Mouse (Mus musculus): ENCODE data around the gene Pdx1.
A peak's percentile ranks its signal among the peaks of the same experiment; 100 is the strongest.

The Pdx1 gene

DNA sequence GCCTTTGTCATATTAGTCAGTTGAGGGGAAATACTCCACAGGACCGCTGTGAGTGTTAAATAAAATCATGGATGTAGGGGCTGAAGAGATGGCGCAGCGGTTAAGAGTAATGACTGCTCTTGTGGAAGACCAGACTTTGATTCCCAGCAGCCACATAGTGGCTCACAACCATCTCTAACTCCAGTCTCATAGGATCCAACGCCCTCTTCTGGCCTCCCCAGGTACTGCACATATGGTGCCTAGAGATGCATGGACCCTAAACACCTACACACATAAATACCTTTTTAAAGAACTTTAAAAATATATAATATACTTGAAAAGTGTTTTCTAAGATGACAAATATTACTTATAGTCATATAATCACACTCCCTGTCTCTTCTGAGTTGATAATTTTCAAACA is 14.6 kb downstream of the Pdx1 start:
- DNase-seq = no peak

- DNase-seq = no peak
Measured at GRCm38 (mm10) chr5:147291764-147292505, 22.2 kb downstream of the Pdx1 start.

DNA sequence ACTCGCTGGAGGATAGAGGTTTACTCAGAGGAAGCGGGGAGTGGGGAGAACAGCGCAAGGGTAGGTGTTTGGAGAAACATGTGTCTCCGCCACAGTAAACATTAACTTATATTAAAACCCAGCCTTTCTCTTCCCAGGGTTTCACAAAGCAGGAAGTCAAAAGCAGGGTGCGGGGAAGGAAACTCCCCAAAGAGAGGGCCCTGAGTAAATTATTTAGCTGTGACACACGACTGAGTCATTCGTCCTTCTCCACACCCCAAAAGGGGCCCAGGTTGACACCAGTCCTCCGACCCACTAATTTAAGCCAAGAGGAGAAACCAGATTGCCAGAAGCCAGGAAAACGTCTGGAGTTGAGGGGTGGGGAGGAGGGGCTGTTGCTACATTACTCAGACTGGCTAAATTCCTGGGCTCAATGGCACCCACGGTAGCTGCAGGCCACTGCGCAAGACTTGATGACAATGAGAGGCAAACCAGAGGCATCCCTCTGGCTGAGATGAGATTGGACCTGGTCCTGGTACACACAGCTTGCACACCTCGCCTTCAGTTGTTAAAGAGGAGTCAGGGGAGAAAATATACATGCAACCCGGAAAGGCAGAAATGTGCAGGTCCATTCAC is 22.9 kb downstream of the Pdx1 start:
- no peak for DNase-seq

DNA sequence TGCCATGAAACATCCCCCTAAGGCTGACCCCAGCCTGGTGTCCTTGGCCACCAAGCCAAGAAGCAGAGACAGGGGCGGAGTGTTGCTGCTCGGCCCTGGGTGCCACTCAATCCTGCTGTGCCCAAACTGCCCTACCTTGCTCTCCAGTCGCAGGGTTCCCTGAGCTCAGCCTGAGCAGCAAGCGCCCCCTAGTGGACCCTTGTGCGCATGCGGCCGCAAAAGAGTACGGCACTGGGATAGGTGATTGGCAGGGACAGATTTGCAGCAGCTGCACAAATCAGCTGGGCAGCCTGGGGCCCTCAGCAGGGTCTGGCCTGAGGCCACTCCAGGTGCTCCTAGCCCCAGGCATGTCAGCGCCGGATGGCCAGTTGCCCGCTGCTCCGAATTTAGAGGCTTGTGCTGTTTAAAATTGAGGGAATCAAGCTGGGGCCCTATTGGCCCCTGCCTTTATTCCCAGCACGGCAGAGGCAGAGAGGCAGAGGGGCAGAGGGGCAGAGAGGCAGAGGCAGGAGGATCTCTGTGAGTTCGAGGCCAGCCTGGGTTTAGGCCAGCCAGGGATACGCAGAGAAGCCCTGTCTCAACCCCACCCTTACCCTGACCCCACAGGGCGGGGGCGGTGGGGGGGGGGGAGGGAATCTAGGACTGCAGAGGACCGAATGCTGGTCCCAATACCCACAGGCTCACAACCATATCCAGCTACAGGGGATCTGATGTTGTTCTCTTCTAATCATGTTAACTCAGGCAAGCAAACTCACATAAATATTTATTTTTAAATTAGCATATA is 23.6 kb downstream of the Pdx1 start:
- DNase-seq = peak; percentile 65

DNA sequence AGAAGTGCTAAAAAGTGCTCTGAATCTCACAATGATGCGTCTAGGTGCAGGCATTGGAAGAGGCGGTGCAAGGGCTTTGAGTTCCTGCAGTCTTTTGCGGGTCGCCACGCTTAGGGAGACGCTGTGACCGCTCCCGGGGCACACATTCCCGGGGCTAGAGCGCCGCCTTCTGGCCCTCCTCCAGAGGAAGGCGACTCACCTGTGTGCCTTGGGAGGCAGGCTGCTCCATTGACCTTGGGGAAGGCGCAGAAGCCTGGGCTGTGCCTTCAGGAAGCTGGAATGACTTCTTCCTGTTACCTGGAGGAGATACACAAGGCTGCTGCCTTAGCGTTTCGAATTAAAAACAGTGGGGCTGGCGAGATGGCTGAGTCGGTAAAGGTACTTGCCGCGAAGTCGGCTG is 24.4 kb downstream of the Pdx1 start:
- DNase-seq = peak; percentile 22

- no peak for DNase-seq
Measured at GRCm38 (mm10) chr5:147297249-147297648, 27.5 kb downstream of the Pdx1 start.

DNA sequence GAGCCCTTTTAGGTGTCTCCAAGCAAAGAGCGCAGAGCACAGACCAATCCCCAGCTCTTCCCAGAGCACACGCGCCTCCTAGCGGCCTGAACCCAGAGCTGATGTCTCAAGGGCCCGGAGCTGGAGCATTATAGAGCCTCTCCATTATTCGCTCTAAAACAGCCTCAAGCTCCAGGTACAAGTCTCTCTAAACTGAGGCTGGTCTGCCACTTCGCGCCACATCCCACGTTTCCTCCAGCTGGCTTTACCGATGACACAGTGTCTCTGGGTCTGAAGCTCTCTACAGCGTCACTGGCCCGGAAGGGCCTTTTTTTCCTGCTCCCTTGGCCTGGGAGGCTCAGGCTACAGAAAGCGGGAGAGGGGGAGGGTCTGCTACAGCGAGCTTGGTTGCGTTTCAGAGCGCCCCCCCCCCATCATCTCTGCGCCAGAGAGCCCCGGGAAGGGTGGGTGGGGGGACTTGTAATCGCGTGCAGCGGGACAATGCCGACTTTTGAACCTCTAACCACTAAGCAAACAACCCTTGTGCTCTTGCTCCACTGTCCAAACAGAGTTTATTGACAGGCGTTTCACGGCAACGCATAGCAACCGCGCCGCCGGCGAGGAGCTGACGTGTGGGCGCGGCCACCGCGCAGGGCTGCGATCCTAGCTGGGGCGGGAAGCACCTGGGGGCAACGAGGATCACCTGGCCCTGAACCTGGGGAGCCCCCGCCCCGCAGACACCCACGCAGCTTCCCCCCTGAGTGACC is 29.7 kb downstream of the Pdx1 start:
- peak; percentile 56 for DNase-seq

- no peak for DNase-seq
Measured at GRCm38 (mm10) chr5:147300001-147300363, 30.2 kb downstream of the Pdx1 start.

DNA sequence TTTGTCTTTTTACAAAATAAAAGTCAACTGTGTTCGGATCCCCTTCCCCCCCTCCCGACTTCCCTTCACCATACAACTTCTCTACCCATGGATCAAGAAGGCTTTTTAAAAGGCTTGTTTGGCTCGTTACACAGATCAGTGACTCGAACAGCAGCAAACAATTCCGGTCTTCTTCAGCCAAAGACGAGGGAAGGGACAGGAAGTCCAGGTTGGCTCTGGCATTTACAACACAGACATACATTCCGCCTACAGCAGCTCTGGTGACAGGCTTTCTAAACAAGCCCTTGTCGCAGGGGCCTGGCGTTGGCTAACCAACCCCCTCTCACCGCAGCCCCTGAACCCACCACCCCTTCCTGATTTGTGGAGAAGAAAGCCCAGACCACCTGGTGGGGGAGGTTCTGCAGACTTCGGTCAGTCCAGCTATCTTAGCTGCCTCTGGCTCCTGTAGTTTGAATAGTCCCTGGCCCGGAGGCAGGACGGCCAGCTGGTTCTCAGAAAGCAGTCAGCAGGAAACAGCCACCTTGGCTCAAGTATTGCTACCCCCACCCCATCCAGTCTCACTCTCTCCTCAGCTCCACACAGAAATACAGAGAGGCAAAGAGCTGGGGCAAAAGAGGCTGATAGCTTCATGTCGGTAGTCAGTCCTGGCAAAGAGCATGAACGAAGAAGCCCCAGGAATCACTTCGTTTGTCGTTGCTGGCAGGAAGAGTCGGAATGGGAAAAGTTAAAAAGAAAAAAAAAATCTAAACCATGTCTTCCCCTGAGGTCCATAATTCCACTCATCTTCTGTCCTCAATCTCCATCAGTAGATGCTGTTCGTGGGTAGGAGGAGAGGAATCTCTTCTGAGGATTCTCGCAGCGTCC is 31.4 kb downstream of the Pdx1 start:
- no peak for DNase-seq

DNA sequence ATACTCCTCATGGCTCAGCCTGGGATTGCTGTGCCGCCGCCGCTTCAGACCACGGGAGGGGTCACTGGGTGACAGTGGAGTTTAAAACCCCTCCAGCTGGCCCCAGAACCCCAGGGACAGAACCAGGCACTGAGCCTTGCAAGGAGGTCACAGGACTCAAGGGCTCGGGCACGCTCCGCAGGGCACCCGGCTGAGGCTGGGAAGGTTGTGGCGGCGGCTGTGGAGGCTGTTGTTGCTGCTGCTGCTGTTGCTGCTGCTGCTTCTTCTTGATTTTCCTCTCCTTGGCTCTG is 32.0 kb downstream of the Pdx1 start:
- no peak for DNase-seq

DNA sequence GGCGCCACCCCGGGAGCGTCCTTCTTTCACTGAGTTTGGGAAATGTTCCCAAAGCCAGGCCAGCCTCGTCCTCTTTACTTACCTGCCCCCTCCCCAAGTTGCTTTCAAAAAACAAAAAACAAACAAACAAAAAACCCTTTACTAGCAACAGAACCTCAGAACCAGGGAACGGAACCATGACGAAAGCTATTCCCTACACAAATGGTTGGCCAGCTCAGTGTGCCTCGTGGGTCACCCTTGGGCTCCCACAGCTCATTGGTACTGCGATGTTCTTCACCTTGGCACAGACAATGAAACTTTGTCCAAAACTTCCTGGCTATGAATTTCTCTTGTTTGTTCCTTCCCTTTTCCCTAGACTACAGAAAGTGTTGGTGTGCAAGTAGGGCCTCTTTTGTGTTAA is 32.4 kb downstream of the Pdx1 start:
- DNase-seq = no peak

GRCm38 (mm10) chr5:147302746-147303400 is 33.1 kb downstream of the Pdx1 start:
- no peak for DNase-seq

DNA sequence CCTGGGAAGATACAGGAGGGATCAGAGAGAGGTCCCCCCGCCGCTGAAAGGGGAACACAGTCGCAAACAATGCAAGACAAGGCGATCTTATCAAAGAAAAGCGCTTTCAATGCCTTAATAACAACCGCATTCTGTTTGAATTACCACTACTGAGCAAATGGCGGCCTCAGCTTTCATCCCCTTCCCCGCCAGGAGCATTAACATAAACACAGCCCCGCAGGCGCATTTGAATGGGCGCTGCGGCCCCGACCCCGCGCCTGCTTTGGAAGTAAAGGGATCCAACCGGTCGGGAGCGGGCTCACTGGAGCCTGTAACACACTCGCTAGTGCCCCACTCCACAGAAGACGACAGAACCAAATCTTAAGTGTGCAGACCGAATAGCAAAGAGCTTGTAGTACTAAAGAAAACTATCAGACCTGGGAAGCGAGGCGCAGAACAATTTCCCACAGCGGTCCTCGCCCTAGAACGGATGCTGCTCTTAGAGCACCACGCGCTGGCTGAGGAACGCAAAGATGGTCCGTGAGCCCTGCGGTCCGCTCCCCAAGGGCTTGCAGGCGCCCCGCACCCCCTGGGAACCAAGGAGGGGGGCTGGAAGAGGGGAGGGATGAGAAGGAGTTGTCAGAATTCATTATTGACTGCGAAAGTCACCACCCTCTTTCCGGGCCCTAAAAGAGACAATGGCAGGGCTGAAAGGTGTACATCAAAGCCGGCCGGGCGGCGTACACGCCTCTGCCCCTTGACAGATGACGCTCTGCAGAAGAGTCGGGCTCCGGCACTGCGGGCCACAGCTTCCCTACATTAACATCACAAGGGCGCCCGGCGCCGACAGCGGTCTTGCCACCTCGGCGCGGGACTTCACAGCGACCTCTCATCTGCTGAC is 34.8 kb downstream of the Pdx1 start:
- DNase-seq = no peak

- no peak for DNase-seq
Measured at GRCm38 (mm10) chr5:147305166-147305565, 35.4 kb downstream of the Pdx1 start.

- no peak for DNase-seq
Measured at GRCm38 (mm10) chr5:147305856-147306637, 36.3 kb downstream of the Pdx1 start.

DNA sequence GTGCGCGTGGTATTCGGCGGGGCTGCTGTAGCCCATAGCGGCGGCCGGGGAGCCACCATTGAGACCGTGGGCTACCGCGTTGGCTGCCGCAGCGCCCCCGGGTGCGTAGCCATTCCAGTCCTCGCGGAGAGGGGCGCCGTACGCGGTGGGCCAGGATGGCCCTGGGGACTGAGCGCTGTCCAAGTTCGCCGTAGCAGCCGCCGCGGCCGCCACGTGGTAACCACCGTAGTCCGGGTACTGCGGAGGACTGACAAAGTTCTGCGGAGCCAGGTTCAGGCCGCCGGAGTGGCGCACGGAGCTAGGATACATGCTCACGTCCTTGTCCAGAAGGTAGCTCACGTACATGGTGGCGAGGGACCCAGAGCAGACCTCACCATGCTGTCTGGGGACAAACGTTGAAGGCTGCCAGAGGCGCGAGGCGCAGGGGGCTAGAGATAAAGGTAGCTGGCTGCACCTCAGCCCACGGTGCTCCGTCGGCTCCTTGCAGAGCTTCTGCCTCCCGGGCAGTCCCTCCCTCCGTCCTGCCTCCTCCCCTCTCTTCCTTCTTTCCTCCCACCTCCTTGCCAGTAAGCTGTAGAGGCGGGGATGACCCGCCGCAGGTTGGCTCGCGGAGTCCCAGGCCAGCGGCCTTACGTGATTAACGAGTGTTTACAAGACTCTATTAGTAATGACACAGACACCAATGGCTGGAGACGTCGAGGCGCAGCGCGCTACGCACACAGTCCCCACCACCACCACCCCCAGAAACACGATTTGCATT is 37.1 kb downstream of the Pdx1 start, which contains the start of gene Cdx2:
Gene Cdx2, minus strand, starts transcription at position 633 of the 760 bp plus-strand sequence.
- no peak for DNase-seq

- DNase-seq = no peak
Measured at GRCm38 (mm10) chr5:147307398-147307785, 37.6 kb downstream of the Pdx1 start.

- DNase-seq = no peak
Measured at GRCm38 (mm10) chr5:147308451-147308850, 38.7 kb downstream of the Pdx1 start.

DNA sequence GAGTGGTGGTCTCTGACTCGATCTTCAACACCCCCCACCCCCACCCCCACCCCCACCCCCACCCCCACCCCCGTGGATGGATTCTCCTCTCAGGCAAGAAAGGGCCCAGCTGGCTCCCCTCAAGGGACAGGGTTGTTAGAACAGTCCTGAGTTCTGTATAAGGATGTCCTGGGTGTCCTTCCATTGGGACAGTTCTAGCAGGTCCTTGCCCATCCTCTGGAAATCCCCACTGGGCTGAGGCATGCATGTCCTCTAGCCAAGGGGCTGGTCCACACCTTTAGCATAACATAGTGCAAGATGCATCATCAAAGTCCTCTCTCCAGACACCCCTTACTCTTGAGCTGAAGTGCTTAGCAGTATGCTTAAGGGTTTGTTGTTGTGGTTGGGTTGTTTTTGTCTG is 40.0 kb downstream of the Pdx1 start:
- DNase-seq = no peak

Data from kidney, adult 18-20 months (tissue).